Mouse (Mus musculus) liver, embryonic 12.5 days (tissue): ENCODE measurements around the gene Hdac9. TPM values are rescaled to one million over a fixed set of nuclear protein-coding genes. Genes with fewer than 3 reads are reported as not detected.

Experiments used
- ATAC-seq: fragments of 200-750 bp; cut with Nextera tagmentation; 2 replicates; pipeline ENCODE4 v1.8.0; 2017; ENCODE audit warnings: moderate number of reproducible peaks, mild to moderate bottlenecking, moderate library complexity
- H3K27ac ChIP-seq: fragments of 300-500 bp; sonication (generic); 2 replicates; pipeline ENCODE4 v1.5.1; 2016; ENCODE audit warnings: mild to moderate bottlenecking
- H3K27me3 ChIP-seq: fragments of 300-500 bp; sonication (generic); replicated peaks from 2 replicates; pipeline ENCODE4 v1.6.1; 2016; ENCODE audit warnings: mild to moderate bottlenecking, moderate library complexity
- H3K36me3 ChIP-seq: fragments of 300-500 bp; sonication (generic); 2 replicates; pipeline ENCODE4 v1.6.1; 2016; ENCODE audit warnings: mild to moderate bottlenecking, moderate library complexity
- H3K4me1 ChIP-seq: fragments of 300-500 bp; sonication (generic); 2 replicates; pipeline ENCODE4 v1.6.1; 2016
- H3K4me2 ChIP-seq: fragments of 300-500 bp; sonication (generic); 2 replicates; pipeline ENCODE4 v1.6.1; 2016; ENCODE audit warnings: mild to moderate bottlenecking, moderate library complexity
- H3K4me3 ChIP-seq: fragments of 300-500 bp; sonication (generic); 2 replicates; pipeline ENCODE4 v1.5.1; 2016; ENCODE audit warnings: mild to moderate bottlenecking, moderate library complexity
- H3K9ac ChIP-seq: fragments of 300-500 bp; sonication (generic); 2 replicates; pipeline ENCODE4 v1.6.1; 2016; ENCODE audit warnings: mild to moderate bottlenecking, moderate library complexity
- H3K9me3 ChIP-seq: fragments of 300-500 bp; sonication (generic); replicated peaks from 2 replicates; pipeline ENCODE4 v1.6.1; 2016; ENCODE audit warnings: mild to moderate bottlenecking, moderate library complexity
- WGBS: fragments of 180-500 bp; shearing (Covaris S2); methylation state at CpG from one replicate; pipeline ENCODE4 v1.1.7; 2016; ENCODE audit not compliant: insufficient replicate concordance; 5-methylcytosine and 5-hydroxymethylcytosine counted together
- polyA plus RNA-seq: library from polyadenylated mRNA; unstranded; fragments of >200 nt; fragmentation: Nextera tagmentation; extraction: Ambion mirVana; gene quantifications from 2 replicates; pipeline ENCODE4 v1.2.1, GENCODE M21; 2016

The Hdac9 gene
- polyA plus RNA-seq: 1.5 TPM in 2 replicates

GRCm38 (mm10) chr12:34916995-34917394, at the start of gene Hdac9:
Gene Hdac9, minus strand, starts transcription at chr12:34917095.
- Histone ChIP-seq H3K27me3 (no peaks in the 10 kb centered on the region), H3K4me1 (no peaks in the 10 kb centered on the region)
- no peak for ATAC-seq

GRCm38 (mm10) chr12:34949066-34949706, 32.3 kb upstream of the Hdac9 start:
- H3K4me2 ChIP-seq: no peak overlapping the region
- no peaks in the 10 kb centered on the region for H3K27me3 ChIP-seq
- no peaks in the 10 kb centered on the region for H3K9me3 ChIP-seq
- no peaks in the 10 kb centered on the region for H3K36me3 ChIP-seq
- H3K9ac ChIP-seq: no peak overlapping the region
- H3K27ac ChIP-seq: no peak overlapping the region
- H3K4me1 ChIP-seq: no peaks in the 10 kb centered on the region
- WGBS: 57% methylated on average over 6 of the region's 6 CpGs
- ATAC-seq: no peak
- H3K4me3 ChIP-seq: no peak overlapping the region

More at GRCm38 (mm10) chr12:34916995-34917394, at the start of gene Hdac9:
- no peak within 1 kb of the TSS for H3K4me2 ChIP-seq
- H3K9ac ChIP-seq: no peak within 1 kb of the TSS
- no peak within 1 kb of the TSS for H3K27ac ChIP-seq
- no peaks in the 10 kb centered on the region for H3K36me3 ChIP-seq
- no peaks in the 10 kb centered on the region for H3K9me3 ChIP-seq
- WGBS: 32% methylated on average over 1 of the region's 1 CpGs
- no peak within 1 kb of the TSS for H3K4me3 ChIP-seq

- 79% methylated on average over 1 of the region's 1 CpGs for WGBS
- H3K4me1 ChIP-seq: no peaks in the 10 kb centered on the region
- peaks cover 11% of the 10 kb centered on the region; the same call in 1 of the 2 replicates for H3K9me3 ChIP-seq
- no peak for ATAC-seq
- no peak overlapping the region for H3K9ac ChIP-seq
- H3K4me2 ChIP-seq: no peak overlapping the region
- no peak overlapping the region for H3K4me3 ChIP-seq
- H3K36me3 ChIP-seq: no peaks in the 10 kb centered on the region
- no peaks in the 10 kb centered on the region for H3K27me3 ChIP-seq
- no peak overlapping the region for H3K27ac ChIP-seq
Measured at GRCm38 (mm10) chr12:34937918-34938317, 21.0 kb upstream of the Hdac9 start.

- Histone ChIP-seq H3K27me3 (peaks cover 31% of the 10 kb centered on the region), H3K9ac (no peak overlapping the region), H3K4me2 (no peak overlapping the region), H3K4me3 (no peak overlapping the region), H3K27ac (no peak overlapping the region), H3K9me3 (no peaks in the 10 kb centered on the region), H3K36me3 (no peaks in the 10 kb centered on the region), H3K4me1 (no peaks in the 10 kb centered on the region)
- no peak for ATAC-seq
- 50% methylated on average over 2 of the region's 2 CpGs for WGBS
Measured at GRCm38 (mm10) chr12:34908008-34908407, 8.9 kb downstream of the Hdac9 start.

GRCm38 (mm10) chr12:34907506-34907850, 9.4 kb downstream of the Hdac9 start:
- Histone ChIP-seq H3K27ac (no peak overlapping the region), H3K9ac (no peak overlapping the region), H3K9me3 (no peaks in the 10 kb centered on the region), H3K4me1 (no peaks in the 10 kb centered on the region), H3K36me3 (no peaks in the 10 kb centered on the region), H3K4me2 (peak overlapping the region; percentile 73), H3K4me3 (peak overlapping the region; percentile 57), H3K27me3 (peaks cover 31% of the 10 kb centered on the region)
- WGBS: 4% methylated on average over 10 of the region's 10 CpGs
- no peak for ATAC-seq

- no peaks in the 10 kb centered on the region for H3K4me1 ChIP-seq
- H3K27ac ChIP-seq: no peak overlapping the region
- peak overlapping the region; percentile 73 for H3K4me2 ChIP-seq
- H3K9ac ChIP-seq: no peak overlapping the region
- H3K27me3 ChIP-seq: peaks cover 31% of the 10 kb centered on the region
- WGBS: under 1% methylated on average over 76 of the region's 107 CpGs
- no peaks in the 10 kb centered on the region for H3K9me3 ChIP-seq
- ATAC-seq: no peak
- H3K36me3 ChIP-seq: no peaks in the 10 kb centered on the region
- H3K4me3 ChIP-seq: peak overlapping the region; percentile 57
Measured at GRCm38 (mm10) chr12:34906704-34907505, 10.0 kb downstream of the Hdac9 start.

GRCm38 (mm10) chr12:34906376-34906703, 10.6 kb downstream of the Hdac9 start:
- H3K27ac ChIP-seq: no peak overlapping the region
- no peaks in the 10 kb centered on the region for H3K9me3 ChIP-seq
- no peaks in the 10 kb centered on the region for H3K4me1 ChIP-seq
- H3K4me3 ChIP-seq: peak overlapping the region; percentile 57
- no peaks in the 10 kb centered on the region for H3K36me3 ChIP-seq
- peak overlapping the region; percentile 73 for H3K4me2 ChIP-seq
- peaks cover 31% of the 10 kb centered on the region for H3K27me3 ChIP-seq
- 2% methylated on average over 10 of the region's 10 CpGs for WGBS
- H3K9ac ChIP-seq: no peak overlapping the region
- ATAC-seq: no peak

GRCm38 (mm10) chr12:34900241-34900640, 16.7 kb downstream of the Hdac9 start:
- Histone ChIP-seq H3K27ac (no peak overlapping the region), H3K36me3 (no peaks in the 10 kb centered on the region), H3K4me2 (no peak overlapping the region), H3K27me3 (no peaks in the 10 kb centered on the region; the same call in 1 of the 2 replicates), H3K9ac (no peak overlapping the region), H3K9me3 (no peaks in the 10 kb centered on the region), H3K4me1 (no peaks in the 10 kb centered on the region), H3K4me3 (no peak overlapping the region)
- 79% methylated on average over 8 of the region's 8 CpGs for WGBS
- no peak for ATAC-seq

GRCm38 (mm10) chr12:34894867-34895266, 22.0 kb downstream of the Hdac9 start:
- no peak overlapping the region for H3K27ac ChIP-seq
- no peaks in the 10 kb centered on the region for H3K4me1 ChIP-seq
- WGBS: 59% methylated on average over 5 of the region's 5 CpGs
- no peaks in the 10 kb centered on the region for H3K36me3 ChIP-seq
- H3K4me3 ChIP-seq: no peak overlapping the region
- no peak for ATAC-seq
- H3K9ac ChIP-seq: no peak overlapping the region
- H3K4me2 ChIP-seq: no peak overlapping the region
- no peaks in the 10 kb centered on the region for H3K9me3 ChIP-seq
- no peaks in the 10 kb centered on the region for H3K27me3 ChIP-seq

GRCm38 (mm10) chr12:34888694-34889093, 28.2 kb downstream of the Hdac9 start:
- Histone ChIP-seq H3K36me3 (no peaks in the 10 kb centered on the region), H3K27me3 (no peaks in the 10 kb centered on the region), H3K27ac (no peak overlapping the region), H3K4me1 (no peaks in the 10 kb centered on the region), H3K4me3 (no peak overlapping the region), H3K9me3 (no peaks in the 10 kb centered on the region), H3K4me2 (no peak overlapping the region), H3K9ac (no peak overlapping the region)
- no peak for ATAC-seq
- 70% methylated on average over 4 of the region's 4 CpGs for WGBS

GRCm38 (mm10) chr12:34874926-34875325, 42.0 kb downstream of the Hdac9 start:
- Histone ChIP-seq H3K4me1 (no peaks in the 10 kb centered on the region), H3K4me3 (no peak overlapping the region), H3K9me3 (no peaks in the 10 kb centered on the region), H3K27me3 (no peaks in the 10 kb centered on the region), H3K4me2 (no peak overlapping the region), H3K36me3 (no peaks in the 10 kb centered on the region), H3K27ac (no peak overlapping the region), H3K9ac (no peak overlapping the region)
- WGBS: 55% methylated on average over 2 of the region's 2 CpGs
- ATAC-seq: no peak

- Histone ChIP-seq H3K9ac (no peak overlapping the region), H3K27me3 (no peaks in the 10 kb centered on the region), H3K27ac (no peak overlapping the region), H3K4me1 (no peaks in the 10 kb centered on the region), H3K4me2 (no peak overlapping the region), H3K4me3 (no peak overlapping the region), H3K36me3 (no peaks in the 10 kb centered on the region), H3K9me3 (no peaks in the 10 kb centered on the region)
- no peak for ATAC-seq
- WGBS: 70% methylated on average over 7 of the region's 7 CpGs
Measured at GRCm38 (mm10) chr12:34871028-34871427, 45.9 kb downstream of the Hdac9 start.
